7 mouse cellular contexts compared by ENCODE assay signal in genomic region chr7:123123665-123124298, GRCm38 (mm10). TPM values are rescaled to one million over a fixed set of nuclear protein-coding genes. Genes with fewer than 3 reads are reported as not detected.
DNase-seq lines count a peak whose midpoint lies in the region; ATAC-seq and TF ChIP-seq lines count a peak whose summit lies in the region.

Tnrc6a (plus strand) TSS chr7:123123885.

- WGBS in embryonic facial prominence, embryonic 12.5 days = under 1% methylated on average over 40 of the region's 55 CpGs
- under 1% methylated on average over 51 of the region's 55 CpGs for WGBS in kidney, adult 2 months
- WGBS in limb, embryonic 12.5 days = 1% methylated on average over 53 of the region's 55 CpGs
- WGBS in midbrain, embryonic 15.5 days = 0% methylated on average over 42 of the region's 55 CpGs
- WGBS in spleen, adult 2 months = under 1% methylated on average over 40 of the region's 55 CpGs

- peak within 1 kb of the TSS; percentile 67 for H3K4me2 ChIP-seq in embryonic facial prominence, embryonic 12.5 days (replicated peaks)
- peak within 1 kb of the TSS; percentile 58 for H3K4me2 ChIP-seq in limb, embryonic 12.5 days
- H3K4me2 ChIP-seq in midbrain, embryonic 15.5 days = peak within 1 kb of the TSS; percentile 53

- peak within 1 kb of the TSS; percentile 98 for H3K9ac ChIP-seq in embryonic facial prominence, embryonic 12.5 days
- peak within 1 kb of the TSS; percentile 97 for H3K9ac ChIP-seq in limb, embryonic 12.5 days (replicated peaks)
- peak within 1 kb of the TSS; percentile 99 for H3K9ac ChIP-seq in midbrain, embryonic 15.5 days

- DNase-seq in adrenal gland, postnatal 25 days = peak; percentile 94
- peak; percentile 96 for DNase-seq in heart, adult 18-20 months
- DNase-seq in kidney, adult 2 months = peak; percentile 96
- DNase-seq in spleen, adult 2 months (ENCODE audit: low read depth in 1 of 2, low spot score in 2 of 2) = peak; percentile 85 to 90

- no peak for TF ChIP-seq CTCF in kidney, adult 2 months (conservative IDR thresholded peaks at IDR 0.05; ENCODE audit: insufficient read depth, insufficient read length, low read depth, low read length)
- TF ChIP-seq CTCF in spleen, adult 2 months (IDR thresholded peaks at IDR 0.05; ENCODE audit: extremely low read depth, insufficient read depth, insufficient read length, insufficient replicate concordance) = no peak

- H3K9me3 ChIP-seq in embryonic facial prominence, embryonic 12.5 days = no peaks in the 10 kb centered on the region
- no peaks in the 10 kb centered on the region for H3K9me3 ChIP-seq in limb, embryonic 12.5 days
- no peaks in the 10 kb centered on the region for H3K9me3 ChIP-seq in midbrain, embryonic 15.5 days

- H3K4me1 ChIP-seq in embryonic facial prominence, embryonic 12.5 days = peaks cover 10% of the 10 kb centered on the region
- H3K4me1 ChIP-seq in kidney, adult 2 months (ENCODE audit: control insufficient read depth, insufficient read depth, low read length) = peaks cover 5% of the 10 kb centered on the region
- H3K4me1 ChIP-seq in limb, embryonic 12.5 days (replicated peaks) = peaks cover 17% of the 10 kb centered on the region; the same call in 1 of the 2 replicates
- peaks cover 34% of the 10 kb centered on the region for H3K4me1 ChIP-seq in midbrain, embryonic 15.5 days
- no peaks in the 10 kb centered on the region for H3K4me1 ChIP-seq in spleen, adult 2 months (ENCODE audit: control insufficient read depth, insufficient read depth, insufficient read length)

- peaks cover 10% of the 10 kb centered on the region for H3K36me3 ChIP-seq in embryonic facial prominence, embryonic 12.5 days
- H3K36me3 ChIP-seq in kidney, adult 2 months (ENCODE audit: control insufficient read depth, insufficient read depth, low read length) = no peaks in the 10 kb centered on the region; the same call in 1 of the 2 replicates
- peaks cover 17% of the 10 kb centered on the region for H3K36me3 ChIP-seq in limb, embryonic 12.5 days
- H3K36me3 ChIP-seq in midbrain, embryonic 15.5 days (replicated peaks) = no peaks in the 10 kb centered on the region
- H3K36me3 ChIP-seq in spleen, adult 2 months (ENCODE audit: control insufficient read depth, insufficient read depth, low read length) = peaks cover 1% of the 10 kb centered on the region

- peak within 1 kb of the TSS; percentile 97 for H3K27ac ChIP-seq in embryonic facial prominence, embryonic 12.5 days
- peak within 1 kb of the TSS; percentile 100 for H3K27ac ChIP-seq in kidney, adult 2 months (ENCODE audit: insufficient read depth, low read depth, low read length)
- peak within 1 kb of the TSS; percentile 98 for H3K27ac ChIP-seq in limb, embryonic 12.5 days
- H3K27ac ChIP-seq in midbrain, embryonic 15.5 days = peak within 1 kb of the TSS; percentile 97
- peak within 1 kb of the TSS; percentile 99 for H3K27ac ChIP-seq in spleen, adult 2 months (ENCODE audit: insufficient read depth, low read length)

- H3K4me3 ChIP-seq in embryonic facial prominence, embryonic 12.5 days = peak within 1 kb of the TSS; percentile 88
- peak within 1 kb of the TSS; percentile 100 for H3K4me3 ChIP-seq in kidney, adult 2 months (ENCODE audit: insufficient read depth, low read depth, low read length)
- peak within 1 kb of the TSS; percentile 99 for H3K4me3 ChIP-seq in limb, embryonic 12.5 days (replicated peaks)
- peak within 1 kb of the TSS; percentile 100 for H3K4me3 ChIP-seq in midbrain, embryonic 15.5 days
- peak within 1 kb of the TSS; percentile 99 for H3K4me3 ChIP-seq in spleen, adult 2 months (ENCODE audit: extremely low read depth, insufficient read depth, insufficient read length)

- TF ChIP-seq POLR2A in kidney, adult 2 months (IDR thresholded peaks at IDR 0.05; ENCODE audit: low read depth, low read length) = peak; percentile 9
- TF ChIP-seq POLR2A in spleen, adult 2 months (IDR thresholded peaks at IDR 0.05; ENCODE audit: low read depth, low read length) = peak; percentile 51

- H3K27me3 ChIP-seq in embryonic facial prominence, embryonic 12.5 days = no peaks in the 10 kb centered on the region
- no peaks in the 10 kb centered on the region for H3K27me3 ChIP-seq in kidney, adult 2 months (replicated peaks; ENCODE audit: control insufficient read depth, insufficient read depth, low read length)
- H3K27me3 ChIP-seq in limb, embryonic 12.5 days = no peaks in the 10 kb centered on the region
- H3K27me3 ChIP-seq in midbrain, embryonic 15.5 days (replicated peaks) = no peaks in the 10 kb centered on the region
- no peaks in the 10 kb centered on the region for H3K27me3 ChIP-seq in spleen, adult 2 months (ENCODE audit: control insufficient read depth, insufficient read depth, low read length)

- ATAC-seq in embryonic facial prominence, embryonic 12.5 days (ENCODE audit: insufficient number of reproducible peaks, insufficient read depth, low FRiP score, low TSS enrichment) = peak; percentile 95
- ATAC-seq in limb, embryonic 12.5 days (ENCODE audit: insufficient number of reproducible peaks, insufficient read depth, low FRiP score, low TSS enrichment, low read depth) = peak; percentile 93
- ATAC-seq in midbrain, embryonic 15.5 days (replicated peaks) = peak; percentile 95

RNA-seq across cellular contexts. Expression of gene Tnrc6a, which starts in this region (rescaled TPM):
- 52.4 and 64.5 TPM in 2 replicates for total RNA-seq in adrenal gland, postnatal 25 days (2021)
- polyA plus RNA-seq in embryonic facial prominence, embryonic 12.5 days (2016; fragmentation: Nextera tagmentation; extraction: Ambion mirVana) = 66.1 and 70.9 TPM in 2 replicates
- total RNA-seq in heart, adult 18-20 months (2021) = 10 to 100 TPM; 25.0 to 32.3 TPM
- 28.9 and 33.4 TPM in 2 replicates for polyA plus RNA-seq in kidney, adult 2 months (2012; rRNA removed)
- polyA plus RNA-seq in limb, embryonic 12.5 days (2016; fragmentation: Nextera tagmentation; extraction: Ambion mirVana) = 81.0 and 83.7 TPM in 2 replicates
- polyA plus RNA-seq in midbrain, embryonic 15.5 days (2015; fragmentation: Nextera tagmentation; extraction: Ambion mirVana) = 44.0 and 57.7 TPM in 2 replicates
- polyA plus RNA-seq in spleen, adult 2 months (2012; rRNA removed) = 33.2 and 43.7 TPM in 2 replicates

Comparison
In these comparisons a context has a peak if more than half of its experiments do, and no peak if none do; other contexts are left out.
1. Peak in every context shown above with its lines: DNase-seq, ATAC-seq, H3K4me3 ChIP-seq and H3K27ac ChIP-seq.